Mouse (Mus musculus) liver, embryonic 14.5 days (tissue): ENCODE results near the gene Prpf18. TPM values are rescaled to one million over a fixed set of nuclear protein-coding genes. Genes with fewer than 3 reads are reported as not detected.

Source experiments
- ATAC-seq: fragments of 200-750 bp; cut with Nextera tagmentation; 2 replicates; pipeline ENCODE4 v1.8.0; 2017; ENCODE audit warnings: moderate number of reproducible peaks, mild to moderate bottlenecking, moderate library complexity; ENCODE audit not compliant: insufficient read depth
- DNase-seq, 3 experiments: peaks; one replicate each; pipeline ENCODE4 v3.0.0-alpha.2; 2012 to 2013; ENCODE audit warnings: low read depth in 3 of 3, low spot score in 3 of 3
- H3K27ac ChIP-seq: fragments of 300-500 bp; sonication (generic); 2 replicates; pipeline ENCODE4 v1.5.1; 2014; ENCODE audit warnings: moderate library complexity, mild to moderate bottlenecking, control low read depth, inconsistent platforms
- H3K27me3 ChIP-seq: fragments of 300-500 bp; sonication (generic); 2 replicates; pipeline ENCODE4 v1.6.1; 2014; ENCODE audit warnings: mild to moderate bottlenecking, low read length, moderate library complexity; ENCODE audit not compliant: control insufficient read depth, insufficient read depth
- H3K36me3 ChIP-seq: fragments of 300-500 bp; sonication (generic); replicated peaks from 2 replicates; pipeline ENCODE4 v1.6.1; 2014; ENCODE audit warnings: low read depth; ENCODE audit not compliant: control insufficient read depth, insufficient read depth
- H3K4me1 ChIP-seq, 2 experiments: fragments of 200-500 bp in 1 of 2; fragments of 300-500 bp in 1 of 2; sonication (generic) in 1 of 2; replicated peaks; 2 replicates each; pipeline ENCODE4 v1.6.1; 2012 to 2014; ENCODE audit warnings: antibody characterized with exemption in 1 of 2, inconsistent platforms in 1 of 2, low read length in 1 of 2; ENCODE audit not compliant: control insufficient read depth in 2 of 2, insufficient read depth in 2 of 2
- H3K4me2 ChIP-seq: fragments of 300-500 bp; sonication (generic); 2 replicates; pipeline ENCODE4 v1.6.1; 2014; ENCODE audit warnings: low read depth, mild to moderate bottlenecking, control low read depth, moderate library complexity
- H3K4me3 ChIP-seq, 2 experiments: fragments of 200-500 bp in 1 of 2; fragments of 300-500 bp in 1 of 2; sonication (generic) in 1 of 2; 2 replicates each; pipeline ENCODE4 v1.5.1; 2012 to 2014; ENCODE audit warnings: low read depth in 2 of 2, low read length in 2 of 2, mild to moderate bottlenecking in 2 of 2, control low read depth in 1 of 2, inconsistent platforms in 1 of 2, moderate library complexity in 1 of 2; ENCODE audit not compliant: insufficient read depth in 1 of 2
- H3K9ac ChIP-seq: fragments of 300-500 bp; sonication (generic); replicated peaks from 2 replicates; pipeline ENCODE4 v1.6.1; 2014; ENCODE audit warnings: mild to moderate bottlenecking, control low read depth, moderate library complexity
- H3K9me3 ChIP-seq: fragments of 300-500 bp; sonication (generic); 2 replicates; pipeline ENCODE4 v1.6.1; 2016; ENCODE audit warnings: low read length, mixed read lengths; ENCODE audit not compliant: control insufficient read depth
- CTCF ChIP-seq: IDR thresholded peaks from 2 replicates; pipeline ENCODE4 v1.5.1; 2016; ENCODE audit warnings: antibody characterized with exemption, low read depth, control low read depth
- EP300 ChIP-seq: IDR thresholded peaks from 2 replicates; pipeline ENCODE4 v1.6.1; 2016; ENCODE audit warnings: antibody characterized with exemption, low read depth
- WGBS: fragments of 180-500 bp; shearing (Covaris S2); extraction: QIAGEN DNeasy Blood & Tissue Kit; methylation state at CpG from one replicate; pipeline ENCODE4 v1.1.7; 2014; ENCODE audit not compliant: insufficient replicate concordance; 5-methylcytosine and 5-hydroxymethylcytosine counted together
- polyA plus RNA-seq, 2 experiments: library from polyadenylated mRNA; depleted of rRNA in 1 of 2; stranded (reverse) in 1 of 2; unstranded in 1 of 2; fragments of >200 nt; fragmentation: Nextera tagmentation in 1 of 2; extraction: Ambion mirVana in 1 of 2; gene quantifications; 2 replicates each; pipeline versions ENCODE4 v1.2.1 to v1.2.3; 2012 to 2014

The Prpf18 gene
- polyA plus RNA-seq (2012; rRNA removed), result 12.9 and 19.1 TPM in 2 replicates
- polyA plus RNA-seq (2014; fragmentation: Nextera tagmentation; extraction: Ambion mirVana), result 23.7 and 24.0 TPM in 2 replicates

- ATAC-seq (peak; percentile 91), DNase-seq (peak; percentile 83 to 89 (median 87))
- Histone ChIP-seq H3K9me3 (no peaks in the 10 kb centered on the region), H3K4me1 (peaks cover 3 to 8% of the 10 kb centered on the region in 2 experiments; a peak in 3 of 4 replicates), H3K4me2 (peak within 1 kb of the TSS; percentile 77), H3K27ac (peak within 1 kb of the TSS; percentile 21), H3K36me3 (peaks cover 7% of the 10 kb centered on the region), H3K9ac (peak within 1 kb of the TSS; percentile 93), H3K27me3 (no peaks in the 10 kb centered on the region), H3K4me3 (peak within 1 kb of the TSS; percentile 76 to 85)
- 1% methylated on average over 40 of the region's 40 CpGs for WGBS
- TF ChIP-seq EP300 (peak; percentile 53), CTCF (peak; percentile 92)
These were observed at the start of gene Prpf18 for GRCm38 (mm10) chr2:4651500-4652285. Gene Prpf18 (minus strand): TSS chr2:4652113.

- no peak overlapping the region for H3K4me2 ChIP-seq
- no peaks in the 10 kb centered on the region for H3K36me3 ChIP-seq
- DNase-seq (no peak), ATAC-seq (no peak)
- no peaks in the 10 kb centered on the region for H3K4me1 ChIP-seq
- H3K27ac ChIP-seq, result no peak overlapping the region
- WGBS, result 59% methylated on average over 3 of the region's 3 CpGs
- H3K9me3 ChIP-seq, result no peaks in the 10 kb centered on the region
- no peak overlapping the region for H3K9ac ChIP-seq
- no peak overlapping the region for H3K4me3 ChIP-seq
- TF ChIP-seq EP300 (no peak), CTCF (no peak)
- no peaks in the 10 kb centered on the region for H3K27me3 ChIP-seq
These were observed 28.0 kb upstream of the Prpf18 start for GRCm38 (mm10) chr2:4679886-4680285.

GRCm38 (mm10) chr2:4671636-4672035 lies 19.7 kb upstream of the Prpf18 start:
- no peak overlapping the region for H3K4me3 ChIP-seq
- H3K4me1 ChIP-seq, result no peaks in the 10 kb centered on the region
- no peak overlapping the region for H3K4me2 ChIP-seq
- H3K9ac ChIP-seq, result no peak overlapping the region
- no peaks in the 10 kb centered on the region for H3K36me3 ChIP-seq
- no peak for DNase-seq
- 63% methylated on average over 8 of the region's 8 CpGs for WGBS
- H3K27me3 ChIP-seq, result no peaks in the 10 kb centered on the region
- no peaks in the 10 kb centered on the region for H3K9me3 ChIP-seq
- TF ChIP-seq CTCF (no peak), EP300 (no peak)
- ATAC-seq, result no peak
- H3K27ac ChIP-seq, result no peak overlapping the region

- Histone ChIP-seq H3K27ac (no peak overlapping the region), H3K4me3 (no peak overlapping the region), H3K4me1 (no peaks in the 10 kb centered on the region), H3K4me2 (no peak overlapping the region), H3K36me3 (no peaks in the 10 kb centered on the region), H3K27me3 (no peaks in the 10 kb centered on the region), H3K9ac (no peak overlapping the region), H3K9me3 (no peaks in the 10 kb centered on the region)
- ATAC-seq, result no peak
- TF ChIP-seq EP300, result no peak
- TF ChIP-seq CTCF, result no peak
- DNase-seq, result no peak
- 72% methylated on average over 8 of the region's 8 CpGs for WGBS
These were observed 17.8 kb upstream of the Prpf18 start for GRCm38 (mm10) chr2:4669701-4670100.

GRCm38 (mm10) chr2:4668626-4669025 lies 16.7 kb upstream of the Prpf18 start:
- no peak overlapping the region for H3K4me2 ChIP-seq
- DNase-seq (no peak), ATAC-seq (no peak)
- H3K27me3 ChIP-seq, result no peaks in the 10 kb centered on the region
- 41% methylated on average over 2 of the region's 2 CpGs for WGBS
- no peaks in the 10 kb centered on the region for H3K4me1 ChIP-seq
- no peak for TF ChIP-seq CTCF
- no peak for TF ChIP-seq EP300
- no peak overlapping the region for H3K9ac ChIP-seq
- H3K36me3 ChIP-seq, result no peaks in the 10 kb centered on the region
- H3K4me3 ChIP-seq, result no peak overlapping the region
- no peaks in the 10 kb centered on the region for H3K9me3 ChIP-seq
- no peak overlapping the region for H3K27ac ChIP-seq
